Mouse (Mus musculus): ENCODE measurements around the gene Stk24.

DNA sequence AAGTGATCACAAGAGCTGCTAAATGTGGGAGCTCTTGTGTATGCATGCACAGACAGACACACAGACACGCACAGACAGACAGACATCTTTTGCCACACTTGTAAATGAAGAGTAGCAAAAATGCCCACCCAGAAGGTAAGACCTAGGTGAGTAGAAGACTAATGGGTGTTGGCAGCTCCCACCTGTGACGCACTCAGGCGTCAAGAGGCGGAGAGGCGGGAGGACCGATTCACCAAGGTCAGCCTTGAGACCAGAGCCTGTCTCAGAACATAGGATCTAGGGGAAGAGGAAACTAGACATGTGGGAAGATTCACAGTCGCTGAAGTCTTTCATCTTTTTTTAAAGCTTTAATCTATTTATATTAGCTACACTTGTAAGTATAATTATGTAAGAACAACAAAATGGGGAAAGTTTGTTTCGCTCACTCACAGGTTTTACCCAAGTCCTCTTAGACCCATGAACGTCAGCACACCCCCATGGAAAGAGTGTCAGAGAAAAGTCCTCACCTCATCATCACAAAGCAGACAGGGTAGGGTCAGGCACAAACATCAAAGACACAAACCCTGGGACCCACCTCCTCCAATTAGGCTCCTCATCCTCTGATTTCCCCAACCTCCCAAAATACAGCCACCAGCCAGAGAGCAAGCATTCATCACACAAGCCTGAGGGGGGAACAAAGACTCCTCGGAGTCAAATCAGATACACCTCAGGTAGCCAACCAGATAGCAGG is 26.0 kb downstream of the Stk24 start:
- TF ChIP-seq CTCF (IDR thresholded peaks at IDR 0.05) (no peak), EP300 (IDR thresholded peaks at IDR 0.05; ENCODE audit: insufficient read depth, low read depth, low read length) (no peak)
